Mouse (Mus musculus): Measurements from ENCODE around the gene Ppp1r1b. TPM values are rescaled to one million over a fixed set of nuclear protein-coding genes. Genes with fewer than 3 reads are reported as not detected.

The Ppp1r1b gene
- total RNA-seq (2021) = 0.63 and 0.68 TPM in 2 replicates
- long read RNA-seq, experiment 1 = 0 reads
- long read RNA-seq, experiment 2 = 0 reads

DNA sequence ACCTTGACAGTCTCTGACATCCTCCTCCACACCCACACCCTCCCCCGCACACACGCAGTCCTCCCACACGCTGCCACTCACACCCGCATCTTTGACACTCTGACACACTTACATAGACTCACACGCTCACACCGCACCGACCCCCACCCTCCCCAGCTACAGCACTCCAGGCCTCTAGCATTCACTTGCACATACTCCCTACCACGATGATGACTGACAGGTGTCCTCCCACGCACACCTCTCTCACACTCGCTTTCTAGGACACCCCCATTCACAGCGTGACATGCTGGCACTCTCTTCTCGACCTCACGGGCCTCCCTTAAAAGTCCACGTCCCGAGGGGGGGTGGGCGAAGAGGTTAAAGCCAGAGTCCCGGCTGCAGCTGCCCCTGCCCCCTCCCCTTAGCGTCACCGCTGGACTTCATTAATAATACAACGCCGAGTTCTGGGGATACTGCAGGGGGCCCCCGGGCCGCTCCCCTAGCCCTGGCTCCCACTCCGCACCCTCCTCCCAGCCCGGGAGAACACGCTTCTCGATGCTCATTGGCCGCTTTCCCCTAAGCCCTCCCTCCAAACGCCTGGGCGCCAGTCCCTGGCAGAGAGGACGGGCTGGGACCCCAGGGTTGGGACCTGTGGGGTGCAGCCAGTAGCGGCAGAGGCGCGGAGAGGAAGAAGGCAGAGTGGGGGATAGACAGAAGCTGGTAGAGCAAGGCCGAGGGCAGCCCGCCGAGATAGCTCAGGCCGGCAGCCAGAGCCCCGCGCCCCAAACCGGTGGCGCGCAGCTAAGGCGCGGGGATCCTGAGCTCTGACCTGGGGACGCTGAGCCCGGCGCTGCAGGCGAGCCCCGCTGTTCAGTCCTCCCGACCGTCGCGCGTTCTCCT, at the start of gene Ppp1r1b:
Gene Ppp1r1b, plus strand, starts transcription at position 322 of the 879 bp plus-strand sequence.
- DNase-seq = peak; percentile 76

DNA sequence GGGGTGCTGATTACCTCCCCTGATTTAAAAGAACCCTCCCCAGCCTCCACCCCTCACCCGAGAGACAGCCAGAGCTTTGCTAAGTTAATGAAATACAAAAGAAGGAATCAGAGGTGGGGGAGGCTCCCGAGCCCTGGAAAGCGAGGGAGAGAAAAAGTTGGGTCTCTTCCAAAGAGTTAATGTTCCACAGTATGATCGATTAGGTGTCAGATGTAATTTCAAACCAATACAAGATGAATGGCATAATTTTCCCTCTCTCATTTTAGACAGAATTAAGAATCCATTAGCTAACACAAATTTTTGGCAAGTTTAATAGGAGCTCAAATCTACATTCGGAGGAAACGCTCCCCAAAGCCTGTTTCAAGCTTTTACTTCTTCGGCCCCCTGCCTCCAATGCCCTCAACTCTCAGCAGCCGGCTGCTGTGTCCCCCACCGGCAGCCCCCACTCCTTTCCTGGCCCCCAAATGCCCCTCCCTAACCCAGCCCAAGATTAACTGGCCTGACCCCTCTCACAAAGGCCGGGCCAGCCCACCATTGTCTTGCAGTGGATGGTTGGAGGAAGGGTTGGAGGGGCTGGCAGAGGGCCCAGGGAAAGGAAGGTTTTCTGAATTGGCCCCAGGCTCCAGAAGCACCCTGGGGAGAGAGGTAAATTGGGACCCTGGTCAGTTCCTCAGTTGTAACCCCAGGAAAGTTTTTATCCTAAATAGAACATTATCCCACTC, 49.6 kb upstream of the Ppp1r1b start:
- DNase-seq = no peak

DNA sequence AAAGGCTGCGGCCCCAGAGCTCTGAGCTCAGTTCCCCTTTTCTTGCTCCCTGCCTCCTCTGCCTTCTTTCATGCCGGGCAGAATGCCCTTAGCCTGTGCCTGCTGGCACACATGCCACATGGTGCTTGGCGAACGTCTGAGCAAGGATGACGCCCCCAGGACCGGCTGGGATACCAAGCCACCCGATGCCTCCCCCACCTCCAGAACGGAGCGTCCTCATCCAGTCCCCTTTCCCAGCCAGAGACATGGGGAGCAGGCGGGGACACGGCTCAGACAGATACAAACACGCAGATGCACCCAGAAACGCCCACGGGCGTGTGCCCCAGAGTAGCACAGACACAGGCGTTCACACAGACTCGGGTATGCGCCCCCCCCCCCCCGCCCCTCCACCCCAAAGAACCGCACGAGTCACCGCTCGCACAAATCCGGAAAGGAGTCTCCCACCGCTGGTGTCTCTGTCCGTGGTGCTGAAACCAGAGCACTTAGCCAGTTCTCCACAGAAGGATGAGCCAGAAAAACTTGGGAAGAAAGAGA, 34.3 kb upstream of the Ppp1r1b start:
- peak; percentile 87 for DNase-seq

GRCm38 (mm10) chr11:98317479-98317878, 30.7 kb upstream of the Ppp1r1b start:
- no peak for DNase-seq

DNA sequence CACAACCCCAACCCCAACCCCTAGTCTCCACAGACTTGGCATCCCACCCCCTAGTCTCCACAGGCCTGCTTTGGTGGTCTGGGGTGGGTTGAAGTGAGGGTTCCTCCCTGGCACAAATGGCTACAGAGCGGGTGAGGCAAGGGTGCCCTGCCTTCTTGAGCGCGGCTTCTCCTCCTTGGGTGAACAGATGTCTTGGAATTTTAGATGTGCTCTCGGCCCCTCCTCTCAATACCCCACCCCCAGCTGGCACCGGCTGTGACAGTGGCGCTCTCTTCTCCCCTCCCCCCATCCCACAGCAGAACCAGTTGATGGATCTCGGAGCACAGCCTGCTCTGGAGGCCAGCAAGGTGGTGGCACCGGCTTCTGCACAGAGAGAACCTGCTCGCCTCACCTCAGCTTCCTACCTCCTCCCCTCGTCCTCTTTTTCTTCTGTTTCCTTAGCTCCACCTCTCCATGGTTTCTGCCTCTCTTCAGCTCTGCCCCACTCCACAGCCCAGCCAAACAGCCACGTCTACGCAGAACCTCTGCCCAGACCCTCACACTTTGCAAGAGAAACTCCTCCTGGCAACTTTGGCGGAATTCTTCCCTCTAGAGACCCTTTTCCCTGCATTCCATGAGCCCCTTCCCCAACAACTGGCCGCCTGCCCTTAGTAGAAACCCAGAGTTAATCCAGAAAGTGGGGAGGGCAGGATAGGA, 29.6 kb upstream of the Ppp1r1b start:
- DNase-seq = no peak

DNA sequence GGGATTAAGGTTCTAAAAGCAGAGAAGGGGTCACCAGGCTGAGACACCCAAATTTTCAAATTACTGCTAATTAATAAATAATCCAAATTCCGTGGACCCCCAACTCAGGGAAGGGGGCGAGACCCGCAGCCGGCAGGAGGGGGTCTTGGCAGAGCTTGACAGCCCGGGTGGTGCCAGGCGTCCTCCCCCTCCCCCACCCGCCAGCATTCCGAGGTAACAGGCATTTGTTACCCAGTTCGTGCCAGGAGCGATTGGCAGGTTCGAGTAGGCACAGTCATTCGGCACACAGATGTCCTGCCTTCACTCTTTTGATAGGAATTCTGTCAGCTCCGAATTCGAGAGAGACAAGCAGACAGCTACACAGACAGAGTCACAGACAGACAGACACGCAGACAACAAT, 29.1 kb upstream of the Ppp1r1b start:
- DNase-seq = no peak

GRCm38 (mm10) chr11:98319544-98319943, 28.7 kb upstream of the Ppp1r1b start:
- no peak for DNase-seq

- DNase-seq = no peak
Observed at GRCm38 (mm10) chr11:98319944-98320343, 28.3 kb upstream of the Ppp1r1b start.

DNA sequence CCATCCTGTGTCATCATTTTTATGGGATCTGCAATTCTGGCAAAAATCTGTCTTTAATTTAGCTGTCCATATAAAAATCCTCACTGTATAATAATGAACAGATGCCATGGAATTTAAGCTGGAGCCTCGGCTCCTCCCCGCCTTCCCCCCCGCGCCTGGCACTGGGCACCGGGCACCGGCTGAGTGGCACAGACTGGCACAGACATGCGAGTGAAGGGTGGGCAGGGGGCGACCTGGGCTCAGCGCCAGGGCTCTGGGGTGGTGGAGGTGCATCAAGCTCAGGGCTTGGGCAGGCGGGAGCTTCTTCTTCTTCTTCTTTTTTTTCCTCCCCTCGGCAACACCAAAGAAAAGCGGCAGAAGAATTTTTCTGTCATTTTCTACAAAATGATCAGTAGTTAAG, 27.8 kb upstream of the Ppp1r1b start:
- DNase-seq = no peak

DNA sequence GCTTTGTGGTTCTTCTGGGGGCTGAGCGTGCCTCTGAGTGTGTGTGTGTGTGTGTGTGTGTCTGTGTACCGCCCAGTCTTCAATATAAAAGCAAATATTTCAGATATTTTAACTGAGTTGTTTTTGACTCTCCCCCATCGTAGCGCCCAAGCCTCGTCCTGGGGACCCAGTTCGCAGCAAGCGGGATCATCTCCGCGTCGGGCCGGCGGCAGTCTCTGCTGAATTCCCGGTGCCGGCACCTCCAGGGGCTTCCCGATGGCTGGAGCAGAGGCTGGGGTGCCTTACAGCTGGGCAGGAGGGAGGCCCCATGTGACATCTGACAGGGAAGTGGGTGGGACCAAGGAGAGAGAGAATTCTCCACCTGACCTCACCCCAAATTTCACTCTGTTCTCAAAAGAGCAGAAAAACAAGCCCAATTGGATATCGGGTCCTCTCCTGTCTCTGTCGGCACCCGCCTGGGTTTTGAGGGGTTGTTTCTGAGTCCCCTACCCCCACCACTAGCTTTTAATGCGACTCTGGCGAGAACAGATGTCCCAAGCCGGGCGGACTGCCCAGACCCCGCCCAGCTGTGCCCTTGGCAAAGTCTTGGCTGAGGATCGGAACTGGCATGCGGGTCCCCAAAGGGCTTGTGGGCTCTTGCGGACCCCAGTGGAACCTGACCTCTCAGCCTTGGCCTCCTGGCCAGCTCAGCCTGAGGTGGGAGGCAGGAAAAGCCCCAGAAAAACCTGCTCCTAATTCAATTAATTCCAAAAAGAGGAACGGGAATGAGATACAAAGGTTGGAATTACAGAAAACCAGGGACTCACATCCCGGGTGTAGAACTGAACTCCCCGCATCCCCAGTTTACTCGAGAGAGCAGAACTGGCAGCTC, 27.2 kb upstream of the Ppp1r1b start:
- DNase-seq = peak; percentile 32

DNA sequence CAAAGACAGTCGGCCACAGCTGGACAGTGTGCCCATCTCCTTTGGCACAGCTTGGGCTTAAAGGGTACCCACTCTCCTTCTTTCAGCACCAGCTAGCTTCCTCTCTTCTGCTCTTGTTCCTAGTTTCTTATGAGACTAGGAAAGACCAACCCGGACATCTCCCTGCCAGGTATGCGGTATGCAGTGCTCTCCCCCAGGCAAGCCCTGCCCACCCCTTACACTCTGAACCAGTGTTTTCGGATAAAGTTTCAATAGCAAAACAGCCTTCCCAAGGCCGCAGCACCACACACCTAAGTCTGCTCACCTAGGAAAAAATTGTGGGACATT, 26.6 kb upstream of the Ppp1r1b start:
- DNase-seq = no peak

GRCm38 (mm10) chr11:98322159-98322558, 26.0 kb upstream of the Ppp1r1b start:
- no peak for DNase-seq

DNA sequence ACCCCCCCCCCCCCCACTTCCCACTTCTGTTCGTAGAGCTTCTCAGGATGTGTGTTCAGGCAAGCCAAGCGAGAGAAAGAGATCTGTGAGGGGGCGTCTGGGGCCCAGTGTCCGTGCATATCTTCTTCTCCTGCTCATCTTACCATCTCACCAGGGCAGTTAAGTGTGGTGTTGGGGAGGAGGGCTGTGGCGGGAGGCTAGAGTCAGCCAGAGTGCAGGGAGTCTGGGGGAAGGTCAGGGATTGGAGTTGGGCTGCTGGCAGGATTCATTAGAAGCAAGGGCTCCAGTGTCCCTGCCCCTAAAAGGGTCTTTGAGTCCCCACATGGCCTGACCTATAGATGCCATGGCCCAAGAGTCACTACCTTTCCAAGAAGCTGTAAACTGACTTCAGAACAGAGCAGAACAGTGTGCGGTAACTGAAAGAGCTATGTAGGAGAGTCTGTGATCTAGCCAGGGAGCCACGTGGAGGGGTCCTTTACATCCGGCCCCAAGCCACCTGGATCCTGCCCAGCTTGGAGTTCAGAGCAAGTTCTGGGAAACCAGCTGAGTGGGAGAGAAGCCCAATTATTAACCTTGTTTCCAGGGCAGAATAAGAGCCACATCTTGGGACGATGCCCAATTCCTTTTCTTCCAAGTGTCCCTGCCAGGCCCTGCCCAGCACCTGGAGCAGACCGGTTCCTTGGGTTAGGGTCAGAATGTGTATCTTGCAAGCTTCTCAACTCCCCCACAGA, 24.9 kb upstream of the Ppp1r1b start:
- DNase-seq = no peak

- DNase-seq = peak; percentile 67
Observed at GRCm38 (mm10) chr11:98323933-98324332, 24.3 kb upstream of the Ppp1r1b start.

GRCm38 (mm10) chr11:98325191-98325820, 22.9 kb upstream of the Ppp1r1b start:
- DNase-seq = no peak

DNA sequence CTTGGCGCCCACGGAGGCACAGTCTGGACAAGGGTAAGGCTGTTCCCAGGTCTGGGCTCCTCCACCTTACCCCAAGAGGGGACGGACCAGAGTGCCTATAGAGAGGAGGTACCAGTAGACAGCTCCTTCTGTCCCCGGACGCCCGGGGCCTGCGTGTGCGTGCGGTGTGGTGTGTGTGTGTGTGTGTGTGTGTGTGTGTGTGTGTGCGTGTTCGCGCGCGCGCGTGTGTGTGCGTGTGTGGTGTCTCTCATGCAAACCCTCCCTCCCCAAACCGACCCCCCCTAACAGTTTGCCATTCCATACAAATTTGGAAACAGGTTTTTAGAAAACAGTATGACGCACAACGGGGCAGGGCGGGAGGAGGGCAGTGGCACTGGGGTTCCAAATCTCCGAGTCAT, 22.4 kb upstream of the Ppp1r1b start:
- no peak for DNase-seq

DNA sequence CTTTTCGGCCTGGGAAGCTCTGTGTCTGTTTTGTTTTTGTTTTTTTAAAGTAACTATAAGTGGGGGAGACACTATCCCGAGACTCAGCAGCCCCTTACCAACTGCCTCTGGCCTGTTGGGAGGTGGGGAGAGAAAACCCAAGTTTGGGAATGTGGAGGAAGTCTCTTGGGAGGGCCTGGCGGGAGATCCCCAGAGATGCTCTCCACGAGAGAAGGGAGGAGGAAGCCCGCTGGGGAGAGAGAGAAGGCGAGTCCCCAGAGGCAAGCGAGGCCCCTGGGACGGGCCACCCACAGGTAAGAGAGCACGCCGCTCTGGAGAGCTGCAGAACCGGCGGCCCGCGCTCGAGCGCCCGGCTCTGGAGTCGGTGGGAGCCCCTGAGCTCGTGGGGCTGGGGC, 21.5 kb upstream of the Ppp1r1b start:
- DNase-seq = peak; percentile 19

DNA sequence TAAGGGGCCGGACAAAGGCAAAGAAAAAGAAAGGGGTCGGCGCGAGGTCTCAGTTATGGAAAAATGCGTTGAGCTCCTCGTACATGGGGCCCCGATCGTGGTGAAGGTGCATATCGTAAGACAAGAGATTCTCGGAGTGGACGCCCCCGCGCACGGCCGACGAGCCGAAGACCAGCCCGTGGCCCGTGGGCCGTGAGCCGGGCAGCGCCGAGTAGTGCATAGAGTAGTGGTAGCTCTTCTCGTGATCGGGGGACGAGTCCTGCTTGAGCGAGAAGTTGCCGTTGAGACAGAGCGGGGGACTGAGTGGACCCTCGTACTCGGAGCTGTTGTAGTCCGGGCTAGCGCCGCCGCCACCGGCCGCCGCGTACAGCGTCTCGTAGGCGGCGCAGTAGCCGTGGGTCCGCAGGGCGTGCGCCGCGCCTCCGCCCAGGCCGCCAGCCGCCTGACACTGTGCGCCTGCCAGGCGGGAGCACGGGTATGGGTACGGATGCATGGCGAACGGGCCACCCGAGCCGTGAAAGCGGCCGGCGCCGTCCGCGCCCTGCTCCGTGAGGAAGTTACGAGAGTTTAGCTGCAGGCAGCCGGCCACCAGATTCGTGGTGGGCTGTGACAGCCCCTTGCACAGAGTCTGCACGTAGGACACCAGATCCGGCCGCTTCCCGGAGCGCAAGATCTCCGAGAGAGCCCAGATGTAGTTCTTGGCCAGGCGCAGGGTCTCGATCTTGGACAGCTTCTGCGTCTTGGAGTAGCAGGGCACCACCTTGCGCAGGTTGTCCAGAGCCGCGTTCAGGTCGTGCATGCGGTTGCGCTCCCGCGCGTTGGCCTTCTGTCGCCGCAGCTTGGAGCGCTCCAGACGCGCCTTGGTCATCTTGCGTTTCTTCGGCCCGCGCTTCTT, 20.8 kb upstream of the Ppp1r1b start:
- DNase-seq = no peak

DNA sequence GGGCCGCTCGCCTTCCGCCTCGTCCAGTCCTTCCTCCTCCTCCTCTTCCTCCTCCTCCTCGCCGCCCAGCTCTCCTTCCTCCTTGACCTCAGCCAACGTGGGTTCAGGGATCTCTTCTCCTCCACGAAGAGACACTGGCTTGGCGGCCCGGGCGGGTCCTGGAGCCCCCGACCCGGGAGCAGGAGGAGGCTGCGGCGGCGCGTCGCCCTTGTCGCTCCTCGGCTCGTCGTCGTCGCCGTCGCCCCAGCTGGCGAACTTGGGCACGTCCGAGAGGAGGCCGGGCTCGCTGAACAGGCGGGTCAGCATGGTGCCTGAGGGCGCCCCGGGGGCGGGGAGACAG, 20.2 kb upstream of the Ppp1r1b start:
- no peak for DNase-seq
